Mouse (Mus musculus): ENCODE measurements around the gene Pars2.

DNA sequence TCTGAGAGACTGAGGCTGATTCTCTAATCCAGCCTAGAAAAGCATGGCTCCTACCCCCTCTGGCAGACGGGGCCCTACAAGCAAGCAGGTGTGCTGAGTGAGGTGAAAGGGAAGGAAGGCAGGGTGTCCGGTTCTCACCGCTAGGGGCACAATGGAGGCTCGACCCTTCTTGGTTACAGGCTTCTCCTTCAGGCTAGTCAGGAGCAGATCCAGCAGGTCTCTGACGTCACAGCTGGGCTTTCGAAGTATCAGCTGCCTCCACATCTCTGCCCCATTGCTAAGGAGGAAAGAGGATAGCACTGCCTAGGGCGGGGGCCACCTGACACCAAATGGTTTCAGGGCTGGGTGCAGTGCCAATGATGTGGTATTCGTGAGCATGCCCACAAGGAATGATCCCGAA, 49.1 kb downstream of the Pars2 start:
- TF ChIP-seq CTCF (conservative IDR thresholded peaks at IDR 0.05; ENCODE audit: insufficient read depth, insufficient read length, low read depth, low read length) (peak; percentile 72), POLR2A (IDR thresholded peaks at IDR 0.05; ENCODE audit: low read depth, low read length) (no peak)

All from kidney, adult 2 months (tissue).